Mouse (Mus musculus): ENCODE results near the gene Gm10188. TPM values are rescaled to one million over a fixed set of nuclear protein-coding genes. Genes with fewer than 3 reads are reported as not detected.

Gene Gm10188
- polyA plus RNA-seq, 1 experiment from 2014 or later = not detected

- peak; percentile 55; the same call in 1 of the 2 replicates for ATAC-seq (ENCODE audit: low read depth)
- H3K4me1 ChIP-seq (replicated peaks) = peaks cover 18% of the 10 kb centered on the region
- WGBS = 25% methylated on average over 2 of the region's 2 CpGs
- H3K9me3 ChIP-seq = no peaks in the 10 kb centered on the region
- no peak overlapping the region for H3K9ac ChIP-seq
- H3K36me3 ChIP-seq = no peaks in the 10 kb centered on the region
- no peak overlapping the region for H3K4me3 ChIP-seq
- no peak overlapping the region for H3K4me2 ChIP-seq
- no peaks in the 10 kb centered on the region for H3K27me3 ChIP-seq
- 0 out of 2 replicates have a peak overlapping the region, but pooled peaks have one; percentile 64 for H3K27ac ChIP-seq (replicated peaks)
Observed at GRCm38 (mm10) chr1:132221627-132222026, 7.9 kb downstream of the Gm10188 start.

GRCm38 (mm10) chr1:132216276-132216675, 13.3 kb downstream of the Gm10188 start:
- no peak for ATAC-seq (ENCODE audit: low read depth)
- no peaks in the 10 kb centered on the region for H3K9me3 ChIP-seq
- 71% methylated on average over 3 of the region's 3 CpGs for WGBS

GRCm38 (mm10) chr1:132213076-132213475, 16.5 kb downstream of the Gm10188 start:
- H3K27ac ChIP-seq (replicated peaks) = peak overlapping the region; percentile 1; the same call in 1 of the 2 replicates
- H3K4me2 ChIP-seq = no peak overlapping the region
- no peaks in the 10 kb centered on the region for H3K27me3 ChIP-seq
- WGBS = 13% methylated on average over 6 of the region's 6 CpGs
- H3K4me3 ChIP-seq = no peak overlapping the region
- peak; percentile 49 for ATAC-seq (ENCODE audit: low read depth)
- H3K4me1 ChIP-seq (replicated peaks) = peaks cover 56% of the 10 kb centered on the region
- no peaks in the 10 kb centered on the region for H3K36me3 ChIP-seq
- no peak overlapping the region for H3K9ac ChIP-seq
- H3K9me3 ChIP-seq = no peaks in the 10 kb centered on the region

More at GRCm38 (mm10) chr1:132216276-132216675, 13.3 kb downstream of the Gm10188 start:
- H3K9ac ChIP-seq = no peak overlapping the region
- H3K27ac ChIP-seq (replicated peaks) = no peak overlapping the region
- no peaks in the 10 kb centered on the region for H3K36me3 ChIP-seq
- H3K4me1 ChIP-seq (replicated peaks) = peaks cover 24% of the 10 kb centered on the region
- H3K27me3 ChIP-seq = no peaks in the 10 kb centered on the region
- H3K4me3 ChIP-seq = no peak overlapping the region
- no peak overlapping the region for H3K4me2 ChIP-seq

GRCm38 (mm10) chr1:132212218-132212617, 17.3 kb downstream of the Gm10188 start:
- H3K27me3 ChIP-seq = no peaks in the 10 kb centered on the region
- H3K36me3 ChIP-seq = no peaks in the 10 kb centered on the region
- 7% methylated on average over 20 of the region's 20 CpGs for WGBS
- peak overlapping the region; percentile 24 for H3K4me3 ChIP-seq
- ATAC-seq (ENCODE audit: low read depth) = no peak
- peak overlapping the region; percentile 41 for H3K4me2 ChIP-seq
- no peak overlapping the region for H3K9ac ChIP-seq
- H3K9me3 ChIP-seq = no peaks in the 10 kb centered on the region
- no peak overlapping the region for H3K27ac ChIP-seq (replicated peaks)
- peaks cover 64% of the 10 kb centered on the region for H3K4me1 ChIP-seq (replicated peaks)

- Histone ChIP-seq H3K36me3 (no peaks in the 10 kb centered on the region), H3K27me3 (no peaks in the 10 kb centered on the region), H3K4me3 (no peak overlapping the region), H3K9me3 (no peaks in the 10 kb centered on the region), H3K4me2 (peak overlapping the region; percentile 41; the same call in 1 of the 2 replicates), H3K9ac (no peak overlapping the region), H3K27ac (replicated peaks) (no peak overlapping the region), H3K4me1 (replicated peaks) (peaks cover 69% of the 10 kb centered on the region)
- WGBS = 47% methylated on average over 12 of the region's 12 CpGs
- ATAC-seq (ENCODE audit: low read depth) = no peak
Observed at GRCm38 (mm10) chr1:132211672-132212071, 17.9 kb downstream of the Gm10188 start.

GRCm38 (mm10) chr1:132210922-132211321, 18.6 kb downstream of the Gm10188 start:
- WGBS = 18% methylated on average over 7 of the region's 7 CpGs
- peaks cover 75% of the 10 kb centered on the region for H3K4me1 ChIP-seq (replicated peaks)
- H3K36me3 ChIP-seq = 0 out of 2 replicates have a peak, but pooled peaks cover 4% of the 10 kb centered on the region
- H3K9ac ChIP-seq = no peak overlapping the region
- no peak for ATAC-seq (ENCODE audit: low read depth)
- H3K27me3 ChIP-seq = no peaks in the 10 kb centered on the region
- peak overlapping the region; percentile 28; the same call in 1 of the 2 replicates for H3K27ac ChIP-seq (replicated peaks)
- no peaks in the 10 kb centered on the region for H3K9me3 ChIP-seq
- no peak overlapping the region for H3K4me2 ChIP-seq
- no peak overlapping the region for H3K4me3 ChIP-seq

- Histone ChIP-seq H3K27ac (replicated peaks) (peak overlapping the region; percentile 81), H3K9ac (no peak overlapping the region; the same call in 1 of the 2 replicates)
Observed at GRCm38 (mm10) chr1:132209400-132209799, 20.2 kb downstream of the Gm10188 start.

GRCm38 (mm10) chr1:132208154-132208553, 21.4 kb downstream of the Gm10188 start:
- peaks cover 76% of the 10 kb centered on the region for H3K4me1 ChIP-seq (replicated peaks)
- no peaks in the 10 kb centered on the region for H3K27me3 ChIP-seq
- H3K4me3 ChIP-seq = no peak overlapping the region
- no peak for ATAC-seq (ENCODE audit: low read depth)
- WGBS = 10% methylated on average over 4 of the region's 4 CpGs
- no peaks in the 10 kb centered on the region for H3K9me3 ChIP-seq
- H3K9ac ChIP-seq = 0 out of 2 replicates have a peak overlapping the region, but pooled peaks have one; percentile 18
- peak overlapping the region; percentile 81 for H3K27ac ChIP-seq (replicated peaks)
- peaks cover 22% of the 10 kb centered on the region for H3K36me3 ChIP-seq
- no peak overlapping the region for H3K4me2 ChIP-seq

More at GRCm38 (mm10) chr1:132209400-132209799, 20.2 kb downstream of the Gm10188 start:
- whole genome bisulfite sequencing = 30% methylated on average over 10 of the region's 10 CpGs
- no peaks in the 10 kb centered on the region for H3K27me3 ChIP-seq
- H3K4me1 ChIP-seq (replicated peaks) = peaks cover 81% of the 10 kb centered on the region
- H3K9me3 ChIP-seq = no peaks in the 10 kb centered on the region
- peak; percentile 56 for ATAC-seq (ENCODE audit: low read depth)
- no peak overlapping the region for H3K4me2 ChIP-seq
- no peak overlapping the region for H3K4me3 ChIP-seq
- H3K36me3 ChIP-seq = peaks cover 18% of the 10 kb centered on the region

- Histone ChIP-seq H3K9me3 (no peaks in the 10 kb centered on the region), H3K9ac (no peak overlapping the region), H3K4me2 (no peak overlapping the region), H3K27ac (replicated peaks) (no peak overlapping the region), H3K4me1 (replicated peaks) (peaks cover 69% of the 10 kb centered on the region), H3K36me3 (peaks cover 22% of the 10 kb centered on the region), H3K4me3 (no peak overlapping the region), H3K27me3 (no peaks in the 10 kb centered on the region)
- 75% methylated on average over 3 of the region's 3 CpGs for WGBS
- ATAC-seq (ENCODE audit: low read depth) = no peak
Observed at GRCm38 (mm10) chr1:132206828-132207227, 22.7 kb downstream of the Gm10188 start.

- no peak overlapping the region; the same call in 1 of the 2 replicates for H3K27ac ChIP-seq (replicated peaks)
- 77% methylated on average over 5 of the region's 5 CpGs for WGBS
- H3K4me3 ChIP-seq = no peak overlapping the region
- H3K9me3 ChIP-seq = no peaks in the 10 kb centered on the region
- H3K36me3 ChIP-seq = peaks cover 22% of the 10 kb centered on the region
- ATAC-seq (ENCODE audit: low read depth) = no peak
- H3K4me1 ChIP-seq (replicated peaks) = peaks cover 69% of the 10 kb centered on the region
- no peak overlapping the region for H3K4me2 ChIP-seq
- no peaks in the 10 kb centered on the region for H3K27me3 ChIP-seq
- no peak overlapping the region for H3K9ac ChIP-seq
Observed at GRCm38 (mm10) chr1:132205958-132206357, 23.6 kb downstream of the Gm10188 start.

- H3K9ac ChIP-seq = no peak overlapping the region
- peaks cover 22% of the 10 kb centered on the region for H3K36me3 ChIP-seq
- 91% methylated on average over 5 of the region's 5 CpGs for WGBS
- H3K4me3 ChIP-seq = no peak overlapping the region
- peaks cover 69% of the 10 kb centered on the region for H3K4me1 ChIP-seq (replicated peaks)
- no peak overlapping the region for H3K27ac ChIP-seq (replicated peaks)
- H3K4me2 ChIP-seq = no peak overlapping the region
- no peak for ATAC-seq (ENCODE audit: low read depth)
- H3K27me3 ChIP-seq = no peaks in the 10 kb centered on the region
- H3K9me3 ChIP-seq = no peaks in the 10 kb centered on the region
Observed at GRCm38 (mm10) chr1:132202771-132203170, 26.8 kb downstream of the Gm10188 start.

GRCm38 (mm10) chr1:132201936-132202335, 27.6 kb downstream of the Gm10188 start:
- Histone ChIP-seq H3K27me3 (no peaks in the 10 kb centered on the region), H3K4me3 (peak overlapping the region; percentile 27; the same call in 1 of the 2 replicates), H3K9ac (0 out of 2 replicates have a peak overlapping the region, but pooled peaks have one; percentile 64), H3K4me2 (peak overlapping the region; percentile 45; the same call in 1 of the 2 replicates), H3K36me3 (peaks cover 22% of the 10 kb centered on the region), H3K4me1 (replicated peaks) (peaks cover 69% of the 10 kb centered on the region), H3K9me3 (no peaks in the 10 kb centered on the region), H3K27ac (replicated peaks) (no peak overlapping the region)
- ATAC-seq (ENCODE audit: low read depth) = no peak
- WGBS = 63% methylated on average over 2 of the region's 2 CpGs

GRCm38 (mm10) chr1:132201511-132201860, 28.1 kb downstream of the Gm10188 start:
- peak overlapping the region; percentile 66; the same call in 1 of the 2 replicates for H3K27ac ChIP-seq (replicated peaks)

More at GRCm38 (mm10) chr1:132201511-132201860, 28.1 kb downstream of the Gm10188 start:
- Histone ChIP-seq H3K36me3 (peaks cover 22% of the 10 kb centered on the region), H3K27me3 (no peaks in the 10 kb centered on the region), H3K9ac (peak overlapping the region; percentile 64), H3K4me3 (peak overlapping the region; percentile 27; the same call in 1 of the 2 replicates), H3K4me1 (replicated peaks) (peaks cover 71% of the 10 kb centered on the region), H3K9me3 (no peaks in the 10 kb centered on the region), H3K4me2 (peak overlapping the region; percentile 45)
- 31% methylated on average over 4 of the region's 4 CpGs for WGBS
- ATAC-seq (ENCODE audit: low read depth) = no peak

Measured in neural tube, embryonic 13.5 days (tissue).